Comparison of ENCODE assay signal across 24 mouse cellular contexts in the genomic region with DNA sequence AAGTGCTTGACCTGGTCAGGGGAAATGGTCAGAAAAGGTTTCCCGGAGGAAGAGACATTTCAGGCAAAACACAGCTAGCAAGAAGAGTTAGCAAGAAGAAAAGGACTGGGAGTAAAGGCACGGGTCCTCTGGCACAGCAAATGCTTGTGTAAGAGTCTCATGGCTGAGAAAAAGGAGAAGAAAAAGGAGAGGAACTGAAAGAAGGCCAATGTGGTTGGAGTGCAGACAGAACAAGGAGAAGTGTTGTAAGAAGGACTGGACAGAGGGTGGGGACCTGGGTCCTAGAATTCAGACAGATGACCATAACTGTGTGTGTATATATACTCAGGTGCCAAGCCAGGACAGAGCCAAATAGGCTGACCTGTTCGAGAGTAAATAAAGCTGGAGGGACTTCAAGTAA. TPM values are rescaled to one million over a fixed set of nuclear protein-coding genes. Genes with fewer than 3 reads are reported as not detected.
DNase-seq lines count a peak whose midpoint lies in the region; ATAC-seq and TF ChIP-seq lines count a peak whose summit lies in the region.
"Had no signal": no experiment of that assay in that cellular context is flagged by ENCODE, and none has a peak within 500 bp of the region (broad histone marks: within the 10 kb centered on the region; RNA-seq: fewer than 3 reads in every experiment).

No protein-coding gene starts in this region.

- H3K9me3 ChIP-seq in lung, postnatal 0 days (ENCODE audit: low read length), result no peaks in the 10 kb centered on the region
- H3K9me3 ChIP-seq: heart, embryonic 13.5 days; hindbrain, embryonic 12.5 days; kidney, embryonic 15.5 days; limb, embryonic 12.5 days; liver, embryonic 15.5 days; midbrain, embryonic 10.5 days had no signal

- H3K36me3 ChIP-seq in lung, postnatal 0 days (ENCODE audit: insufficient read depth, low read length), result no peaks in the 10 kb centered on the region
- H3K36me3 ChIP-seq: heart, embryonic 13.5 days; hindbrain, embryonic 12.5 days; kidney, embryonic 15.5 days; limb, embryonic 12.5 days; liver, embryonic 15.5 days; midbrain, embryonic 10.5 days had no signal

- 56% methylated on average over 3 of the region's 3 CpGs for WGBS in lung, postnatal 0 days

- no peaks in the 10 kb centered on the region for H3K4me1 ChIP-seq in lung, postnatal 0 days (ENCODE audit: insufficient read depth, low read depth, low read length)
- H3K4me1 ChIP-seq: heart, embryonic 13.5 days; liver, embryonic 15.5 days had no signal

- no peak overlapping the region for H3K4me3 ChIP-seq in lung, postnatal 0 days (ENCODE audit: low read depth, low read length)
- H3K4me3 ChIP-seq: heart, embryonic 13.5 days; hindbrain, embryonic 12.5 days; kidney, embryonic 15.5 days; limb, embryonic 12.5 days; liver, embryonic 15.5 days; midbrain, embryonic 10.5 days had no signal

- DNase-seq in layer of hippocampus, adult 11-12 months (ENCODE audit: low spot score), result peak; percentile 30
- DNase-seq in layer of hippocampus, postnatal 14 days (ENCODE audit: low spot score in 2 of 2), result no peak
- DNase-seq in lung, postnatal 0 days (ENCODE audit: low spot score), result peak; percentile 54
- no peak for DNase-seq in lung, adult 18-20 months
- DNase-seq in gastrocnemius, postnatal 25 days, result no peak
- DNase-seq in left cerebral cortex, adult 8-10 months (ENCODE audit: low spot score in 2 of 2), result no peak
- DNase-seq: cerebellum, adult 18-20 months; cerebellum, postnatal 36 days; gastrocnemius, postnatal 10 days; kidney, adult 11 months; kidney, postnatal 36 days; right cerebral cortex, postnatal 14 days; spleen, adult 18-20 months had no signal

- no peak overlapping the region for H3K27ac ChIP-seq in lung, postnatal 0 days (ENCODE audit: low read length)
- H3K27ac ChIP-seq: heart, embryonic 13.5 days; hindbrain, embryonic 12.5 days; kidney, embryonic 15.5 days; limb, embryonic 12.5 days; liver, embryonic 15.5 days; midbrain, embryonic 10.5 days had no signal

- ATAC-seq in lung, postnatal 0 days, result no peak
- ATAC-seq in common myeloid progenitor, adult 5-6 weeks (replicated peaks; ENCODE audit: low read depth, poor library complexity, severe bottlenecking), result peak; percentile 43
- peak; percentile 87 for ATAC-seq in monocyte, adult 5-6 weeks (replicated peaks; ENCODE audit: insufficient number of reproducible peaks, low FRiP score, low TSS enrichment, poor library complexity, severe bottlenecking)
- ATAC-seq: forebrain, embryonic 14.5 days had no signal

- TF ChIP-seq CTCF in lung, postnatal 0 days (IDR thresholded peaks at IDR 0.05), result no peak

- H3K27me3 ChIP-seq in lung, postnatal 0 days (replicated peaks; ENCODE audit: insufficient read depth, low read length), result no peaks in the 10 kb centered on the region
- H3K27me3 ChIP-seq: limb, embryonic 12.5 days had no signal

- no peak overlapping the region for H3K4me2 ChIP-seq in lung, postnatal 0 days (replicated peaks; ENCODE audit: low read depth, low read length)
- H3K4me2 ChIP-seq: heart, embryonic 13.5 days; hindbrain, embryonic 12.5 days; kidney, embryonic 15.5 days; limb, embryonic 12.5 days; liver, embryonic 15.5 days had no signal

- H3K9ac ChIP-seq in lung, postnatal 0 days (replicated peaks; ENCODE audit: low read depth), result no peak overlapping the region
- H3K9ac ChIP-seq: heart, embryonic 13.5 days; hindbrain, embryonic 12.5 days; kidney, embryonic 15.5 days; limb, embryonic 12.5 days; liver, embryonic 15.5 days had no signal

- no peak for TF ChIP-seq EP300 in lung, postnatal 0 days (IDR thresholded peaks at IDR 0.05)

RNA-seq across cellular contexts. Expression of gene Npc2, which starts 24.8 kb away (rescaled TPM):
- 10 to 100 TPM; 39.0 to 41.4 TPM for total RNA-seq in layer of hippocampus, postnatal 14 days (2021)
- polyA plus RNA-seq in lung, postnatal 0 days (2015; fragmentation: Nextera tagmentation; extraction: Ambion mirVana), result 523 and 558 TPM in 2 replicates
- total RNA-seq in common myeloid progenitor, adult 5-6 weeks (2017), result 46.6 and 49.1 TPM in 2 replicates
- 69.6 to 85.5 TPM (median 78.1 TPM) in 3 replicates for total RNA-seq in monocyte, adult 5-6 weeks (2017)
- 10 to 100 TPM; 13.8 to 20.0 TPM for total RNA-seq in gastrocnemius, postnatal 25 days (2021)
- 10 to 100 TPM; 30.5 to 57.3 (median 41.3) TPM for total RNA-seq in left cerebral cortex, adult 8-10 months (2022)

RNA-seq across cellular contexts. Expression of gene Isca2, which starts 24.9 kb away (rescaled TPM):
- total RNA-seq in layer of hippocampus, postnatal 14 days (2021), result 10 to 100 TPM; 61.5 to 62.6 TPM
- 103 and 105 TPM in 2 replicates for polyA plus RNA-seq in lung, postnatal 0 days (2015; fragmentation: Nextera tagmentation; extraction: Ambion mirVana)
- total RNA-seq in common myeloid progenitor, adult 5-6 weeks (2017), result 59.2 and 61.6 TPM in 2 replicates
- 25.3 to 50.1 TPM (median 44.7 TPM) in 3 replicates for total RNA-seq in monocyte, adult 5-6 weeks (2017)
- total RNA-seq in gastrocnemius, postnatal 25 days (2021), result 10 to 100 TPM; 39.9 to 52.4 TPM
- total RNA-seq in left cerebral cortex, adult 8-10 months (2022), result 10 to 100 TPM; 52.3 to 66.3 (median 60.8) TPM

RNA-seq across cellular contexts. Expression of gene Syndig1l, which starts 49.5 kb away (rescaled TPM):
- total RNA-seq in layer of hippocampus, postnatal 14 days (2021), result 1 to 10 TPM; 6.6 to 6.8 TPM
- polyA plus RNA-seq in lung, postnatal 0 days (2015; fragmentation: Nextera tagmentation; extraction: Ambion mirVana), result not detected in 2 replicates
- total RNA-seq in common myeloid progenitor, adult 5-6 weeks (2017), result not detected in 2 replicates
- not detected in 3 replicates for total RNA-seq in monocyte, adult 5-6 weeks (2017)
- not detected for total RNA-seq in gastrocnemius, postnatal 25 days (2021)
- total RNA-seq in left cerebral cortex, adult 8-10 months (2022), result 10 to 100 TPM; 60.2 to 76.1 (median 70.8) TPM
- total RNA-seq: adrenal gland, adult 18-20 months; gastrocnemius, postnatal 10 days; heart, postnatal 25 days had no signal
- polyA plus RNA-seq: heart, embryonic 13.5 days; limb, embryonic 12.5 days had no signal

Comparison
In these comparisons a context has a peak if more than half of its experiments do, and no peak if none do; other contexts are left out.
1. DNase-seq: peak in layer of hippocampus, adult 11-12 months (single experiment) and lung, postnatal 0 days (single experiment); none in layer of hippocampus, postnatal 14 days (0 of 2), lung, adult 18-20 months (0 of 2), gastrocnemius, postnatal 25 days (single experiment) and left cerebral cortex, adult 8-10 months (0 of 2).
2. RNA of gene Syndig1l, which starts 49.5 kb away (total RNA-seq): 60.2 to 76.1 TPM in left cerebral cortex, adult 8-10 months; 6.6 to 6.8 TPM in layer of hippocampus, postnatal 14 days, not detected in common myeloid progenitor, adult 5-6 weeks, not detected in monocyte, adult 5-6 weeks and not detected in gastrocnemius, postnatal 25 days; every median in the first group is over 4 times any median in the second.